Mouse (Mus musculus) CH12.LX (cell line): ENCODE measurements around the gene Gtf2ird2.

ENCODE experiments used
- CTCF ChIP-seq, 2 experiments: IDR thresholded peaks in 1 of 2; conservative IDR thresholded peaks in 1 of 2; 2 replicates each; pipeline ENCODE4 v1.5.1; 2011 to 2012; ENCODE audit warnings: low read depth in 2 of 2, low read length in 2 of 2, improper control_type of control experiment in 1 of 2, inconsistent platforms in 1 of 2, mild to moderate bottlenecking in 1 of 2, moderate library complexity in 1 of 2
- E2F4 ChIP-seq: IDR thresholded peaks from 2 replicates; pipeline ENCODE4 v1.6.1; 2011; ENCODE audit warnings: low read depth, low read length, improper control_type of control experiment; ENCODE audit not compliant: insufficient replicate concordance
- ELF1 ChIP-seq: IDR thresholded peaks from 2 replicates; pipeline ENCODE4 v1.6.1; 2014; ENCODE audit warnings: low read depth, mild to moderate bottlenecking, inconsistent platforms, low read length, improper control_type of control experiment
- ETS1 ChIP-seq: conservative IDR thresholded peaks from 2 replicates; pipeline ENCODE4 v1.6.1; 2012; ENCODE audit warnings: low read depth, mild to moderate bottlenecking, inconsistent platforms, low read length, improper control_type of control experiment, moderate library complexity
- MAFK ChIP-seq: IDR thresholded peaks from 2 replicates; pipeline ENCODE4 v1.6.1; 2011; ENCODE audit warnings: low read length, improper control_type of control experiment; ENCODE audit not compliant: insufficient replicate concordance
- MEF2A ChIP-seq: IDR thresholded peaks from 2 replicates; pipeline ENCODE4 v1.6.1; 2014; ENCODE audit warnings: low read depth, mild to moderate bottlenecking, inconsistent platforms, low read length, improper control_type of control experiment, borderline replicate concordance
- POLR2A ChIP-seq: IDR thresholded peaks from 2 replicates; pipeline ENCODE4 v1.6.1; 2011; ENCODE audit warnings: low read depth, mild to moderate bottlenecking, improper control_type of control experiment, low read length
- RCOR1 ChIP-seq: conservative IDR thresholded peaks from 2 replicates; pipeline ENCODE4 v1.6.1; 2012; ENCODE audit warnings: low read depth, mild to moderate bottlenecking, inconsistent platforms, low read length, improper control_type of control experiment
- SMC3 ChIP-seq: IDR thresholded peaks from 2 replicates; pipeline ENCODE4 v1.6.1; 2011; ENCODE audit warnings: low read depth, low read length, improper control_type of control experiment
- TCF12 ChIP-seq: IDR thresholded peaks from 2 replicates; pipeline ENCODE4 v1.6.1; 2014; ENCODE audit warnings: low read depth, mild to moderate bottlenecking, inconsistent platforms, low read length, improper control_type of control experiment
- ZKSCAN1 ChIP-seq: IDR thresholded peaks from 2 replicates; pipeline ENCODE4 v1.6.1; 2012; ENCODE audit warnings: low read depth, inconsistent platforms, low read length, improper control_type of control experiment, borderline replicate concordance

DNA sequence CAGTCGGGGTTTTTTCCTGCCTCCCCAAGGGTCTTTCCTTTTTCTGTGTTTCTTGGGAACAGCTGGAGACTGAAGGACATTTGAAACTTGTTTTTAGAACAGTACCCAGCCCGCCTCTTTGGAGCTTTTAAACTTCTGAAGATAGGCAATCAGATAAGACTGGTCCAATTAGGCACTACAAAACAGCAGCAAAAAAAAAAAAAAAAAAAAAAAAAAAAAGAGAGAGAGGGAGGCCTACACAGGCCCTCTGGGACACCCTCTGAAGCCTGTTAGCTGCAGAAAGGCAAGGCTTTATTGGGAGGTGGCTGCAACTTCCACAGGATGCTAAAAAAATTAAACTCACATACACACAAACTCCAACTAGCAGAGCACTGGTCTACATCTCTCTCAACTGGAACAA, 82.1 kb downstream of the Gtf2ird2 start:
- TF ChIP-seq MEF2A, result no peak
- no peak for TF ChIP-seq SMC3
- TF ChIP-seq CTCF (conservative IDR thresholded peaks at IDR 0.05 in 1 of 2, IDR thresholded peaks at IDR 0.05 in 1 of 2; ENCODE audit: low read depth in 2 of 2, low read length in 2 of 2), result no peak
- TF ChIP-seq ELF1, result no peak
- TF ChIP-seq TCF12, result no peak
- no peak for TF ChIP-seq E2F4
- TF ChIP-seq ZKSCAN1, result no peak
- TF ChIP-seq RCOR1, result no peak
- no peak for TF ChIP-seq POLR2A
- TF ChIP-seq MAFK, result no peak
- TF ChIP-seq ETS1, result no peak
